In genomic region chr3:123780507-123780906, GRCm38 (mm10) we compare ENCODE assay signal across 8 mouse cellular contexts.
DNase-seq lines count a peak whose midpoint lies in the region; ATAC-seq and TF ChIP-seq lines count a peak whose summit lies in the region.
"Had no signal": no experiment of that assay in that cellular context is flagged by ENCODE, and none has a peak within 500 bp of the region (broad histone marks: within the 10 kb centered on the region; RNA-seq: fewer than 3 reads in every experiment).

No protein-coding gene starts in this region.

- in situ Hi-C loops in Patski (cut with MboI; ENCODE audit: low pct_unique_long_range_greater_than_20kb): no loop called here

- CTCF ChIA-PET in Patski (lab: Charles Lee): interaction anchor here (1.0 kb wide), 1 partner anchor 28 kb away, joined by 3 read pairs; no protein-coding TSS in a partner anchor

- TF ChIP-seq CTCF in left cerebral cortex, adult 2 months (IDR thresholded peaks at IDR 0.05): peak; percentile 45
- TF ChIP-seq CTCF in Patski (IDR thresholded peaks at IDR 0.05): peak; percentile 72

- no peak overlapping the region for H3K27ac ChIP-seq in left cerebral cortex, adult 2 months

- POLR2A ChIA-PET in Patski (lab: Charles Lee): no interaction called here

- no peaks in the 10 kb centered on the region for H3K27me3 ChIP-seq in Patski

- no peak for ATAC-seq in Patski

- intact Hi-C loops in left cerebral cortex, adult 2 months (cut with DNase I): loop anchor here (5.0 kb wide), 1 partner anchor 497 kb away; no protein-coding TSS in a partner anchor

- H3K4me3 ChIP-seq in left cerebral cortex, adult 2 months: no peak overlapping the region

- DNase-seq in left cerebral cortex, adult 2 months (ENCODE audit: extremely low spot score in 1 of 2, low spot score in 2 of 2): no peak
- DNase-seq in left cerebral cortex, adult 8-10 months (ENCODE audit: low spot score in 2 of 2): no peak
- DNase-seq in Patski (ENCODE audit: low read depth, low spot score): no peak
- DNase-seq in cerebellum, adult 9-10 months: peak; percentile 41
- peak; percentile 29 for DNase-seq in lung, postnatal 10 days
- no peak for DNase-seq in gastrocnemius, postnatal 25 days
- no peak for DNase-seq in gastrocnemius, postnatal 10 days
- DNase-seq: right cerebral cortex, postnatal 4 days had no signal

Comparison
In these comparisons a context has a peak if more than half of its experiments do, and no peak if none do; other contexts are left out.
1. DNase-seq: peak in cerebellum, adult 9-10 months (single experiment) and lung, postnatal 10 days (single experiment); none in left cerebral cortex, adult 2 months (0 of 2), left cerebral cortex, adult 8-10 months (0 of 2), Patski (single experiment), gastrocnemius, postnatal 25 days (single experiment) and gastrocnemius, postnatal 10 days (single experiment).